Mouse (Mus musculus): ENCODE measurements around the gene Fth1. TPM values are rescaled to one million over a fixed set of nuclear protein-coding genes. Genes with fewer than 3 reads are reported as not detected.

Fth1 gene
- total and polyA plus RNA-seq, 3 experiments = 2,797 to 3,430 (median 2,956) TPM

DNA sequence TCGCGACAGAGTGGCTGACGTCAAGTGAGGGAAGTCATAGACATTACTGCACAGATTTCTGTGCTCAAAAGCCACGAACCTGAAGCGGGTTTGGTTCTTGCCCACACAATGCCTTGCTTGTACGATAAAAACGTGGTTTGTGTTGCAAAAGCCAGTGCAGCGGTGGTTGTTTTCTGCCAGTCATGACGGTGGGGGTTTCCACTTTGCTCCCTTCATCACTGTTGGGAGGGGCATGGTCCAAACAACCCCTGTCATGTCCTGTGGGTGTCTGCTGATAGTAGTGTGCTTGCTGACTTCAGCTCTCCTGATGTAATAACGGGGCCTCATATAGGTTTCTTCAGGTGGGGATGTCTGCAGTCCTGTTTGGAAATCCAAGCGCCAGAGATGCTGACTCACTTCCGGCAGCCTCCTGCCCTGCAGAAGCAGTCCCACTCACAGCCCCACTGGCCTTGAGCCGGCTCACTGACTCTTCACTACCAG is 41.5 kb upstream of the Fth1 start:
- TF ChIP-seq EP300 (IDR thresholded peaks at IDR 0.05; ENCODE audit: insufficient read depth, low read depth, low read length) (no peak), POLR2A (IDR thresholded peaks at IDR 0.05; ENCODE audit: insufficient read depth, low read depth, low read length) (no peak), CTCF (IDR thresholded peaks at IDR 0.05) (no peak)
- Histone ChIP-seq H3K4me3 (peak overlapping the region; percentile 16; the same call in 1 of the 2 replicates), H3K27me3 (ENCODE audit: control insufficient read depth, insufficient read depth, low read length) (no peaks in the 10 kb centered on the region), H3K36me3 (ENCODE audit: control insufficient read depth, insufficient read depth, low read length) (no peaks in the 10 kb centered on the region), H3K9ac (ENCODE audit: low read depth, low read length) (no peak overlapping the region), H3K79me2 (replicated peaks; ENCODE audit: control insufficient read depth, insufficient read depth, low read length) (no peaks in the 10 kb centered on the region), H3K4me1 (ENCODE audit: control insufficient read depth, insufficient read depth, low read length) (peaks cover 19% of the 10 kb centered on the region), H3K27ac (peak overlapping the region; percentile 40)
- intact Hi-C loops (cut with DNase I) = no loop called here
- DNase-seq = peak; percentile 58 to 73
- 40% methylated on average over 13 of the region's 13 CpGs for WGBS

DNA sequence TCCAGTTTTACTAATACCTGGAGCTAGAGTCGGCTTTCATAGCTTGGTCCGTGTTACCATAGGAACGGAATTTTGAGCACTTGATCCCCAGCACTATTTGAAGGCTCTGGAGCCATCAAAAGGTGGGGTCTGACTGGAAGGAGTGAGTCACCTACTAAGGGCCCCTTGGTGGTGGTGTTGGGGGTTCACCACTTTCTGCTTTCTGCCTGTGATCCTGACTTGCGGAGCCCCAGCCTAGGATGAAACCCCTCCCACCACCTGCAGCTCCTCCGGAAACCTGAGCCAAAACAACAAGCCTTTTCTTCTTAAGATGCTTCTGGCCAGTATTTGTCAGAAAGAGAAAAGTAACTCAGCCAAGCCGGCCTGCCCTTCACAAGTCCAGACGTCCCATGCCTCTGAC is 40.6 kb upstream of the Fth1 start:
- no peak for DNase-seq
- H3K9ac ChIP-seq (ENCODE audit: low read depth, low read length) = no peak overlapping the region
- H3K79me2 ChIP-seq (replicated peaks; ENCODE audit: control insufficient read depth, insufficient read depth, low read length) = no peaks in the 10 kb centered on the region
- WGBS = 90% methylated on average over 7 of the region's 7 CpGs
- TF ChIP-seq POLR2A (IDR thresholded peaks at IDR 0.05; ENCODE audit: insufficient read depth, low read depth, low read length) (no peak), CTCF (IDR thresholded peaks at IDR 0.05) (no peak), EP300 (IDR thresholded peaks at IDR 0.05; ENCODE audit: insufficient read depth, low read depth, low read length) (no peak)
- no peak overlapping the region for H3K27ac ChIP-seq
- intact Hi-C loops (cut with DNase I) = no loop called here
- H3K4me1 ChIP-seq (ENCODE audit: control insufficient read depth, insufficient read depth, low read length) = peaks cover 19% of the 10 kb centered on the region
- no peak overlapping the region for H3K4me3 ChIP-seq
- no peaks in the 10 kb centered on the region for H3K27me3 ChIP-seq (ENCODE audit: control insufficient read depth, insufficient read depth, low read length)
- no peaks in the 10 kb centered on the region for H3K36me3 ChIP-seq (ENCODE audit: control insufficient read depth, insufficient read depth, low read length)

DNA sequence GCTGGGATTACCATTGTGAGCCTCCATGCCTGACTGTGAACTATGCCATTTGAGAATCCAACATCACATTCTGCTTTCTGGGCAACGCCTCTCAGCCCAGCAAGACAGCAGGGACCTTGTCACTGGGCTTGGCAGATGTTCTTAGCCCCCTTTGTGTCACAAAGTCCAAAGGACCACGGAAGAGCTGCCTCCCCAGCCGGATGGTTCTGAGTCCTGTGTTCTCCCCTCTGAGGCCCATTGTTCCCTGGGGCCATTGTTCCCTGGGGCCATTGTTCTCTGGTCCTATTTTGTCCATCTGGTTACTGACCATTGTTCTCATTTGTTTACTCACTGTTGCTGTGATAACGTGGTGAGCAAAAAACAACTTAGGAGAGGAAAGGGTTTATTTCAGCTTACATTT is 39.5 kb upstream of the Fth1 start:
- Histone ChIP-seq H3K36me3 (ENCODE audit: control insufficient read depth, insufficient read depth, low read length) (no peaks in the 10 kb centered on the region), H3K9ac (ENCODE audit: low read depth, low read length) (no peak overlapping the region), H3K4me3 (no peak overlapping the region), H3K27me3 (ENCODE audit: control insufficient read depth, insufficient read depth, low read length) (no peaks in the 10 kb centered on the region), H3K27ac (no peak overlapping the region), H3K79me2 (replicated peaks; ENCODE audit: control insufficient read depth, insufficient read depth, low read length) (no peaks in the 10 kb centered on the region), H3K4me1 (ENCODE audit: control insufficient read depth, insufficient read depth, low read length) (peaks cover 14% of the 10 kb centered on the region)
- no peak for TF ChIP-seq CTCF (IDR thresholded peaks at IDR 0.05)
- TF ChIP-seq POLR2A (IDR thresholded peaks at IDR 0.05; ENCODE audit: insufficient read depth, low read depth, low read length) = no peak
- no peak for TF ChIP-seq EP300 (IDR thresholded peaks at IDR 0.05; ENCODE audit: insufficient read depth, low read depth, low read length)
- intact Hi-C loops (cut with DNase I) = no loop called here
- WGBS = 50% methylated on average over 4 of the region's 4 CpGs
- DNase-seq = no peak

DNA sequence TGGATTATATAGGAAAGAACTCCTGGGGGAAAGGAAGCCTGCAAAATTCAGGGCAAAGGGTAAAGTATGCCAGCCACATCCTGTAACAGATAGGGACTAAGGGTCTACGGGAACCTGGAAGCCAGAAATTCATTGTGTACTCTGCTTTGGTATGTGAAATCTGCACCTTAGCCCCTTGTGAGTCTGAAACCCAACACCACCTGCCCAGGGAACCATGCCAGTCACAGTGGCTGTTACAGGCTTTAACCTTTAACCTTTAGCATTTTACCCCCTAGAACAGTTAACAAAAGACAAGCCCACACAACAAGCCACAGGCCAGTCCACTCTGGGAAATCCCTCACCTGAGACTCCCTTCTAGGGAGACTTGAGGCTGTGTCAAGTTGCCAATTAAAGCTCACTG is 38.6 kb upstream of the Fth1 start:
- no peak for DNase-seq
- Histone ChIP-seq H3K27ac (no peak overlapping the region; the same call in 1 of the 2 replicates), H3K4me1 (ENCODE audit: control insufficient read depth, insufficient read depth, low read length) (peaks cover 14% of the 10 kb centered on the region), H3K79me2 (replicated peaks; ENCODE audit: control insufficient read depth, insufficient read depth, low read length) (no peaks in the 10 kb centered on the region), H3K9ac (ENCODE audit: low read depth, low read length) (no peak overlapping the region), H3K27me3 (ENCODE audit: control insufficient read depth, insufficient read depth, low read length) (no peaks in the 10 kb centered on the region), H3K36me3 (ENCODE audit: control insufficient read depth, insufficient read depth, low read length) (no peaks in the 10 kb centered on the region), H3K4me3 (no peak overlapping the region)
- intact Hi-C loops (cut with DNase I) = no loop called here
- TF ChIP-seq POLR2A (IDR thresholded peaks at IDR 0.05; ENCODE audit: insufficient read depth, low read depth, low read length) = no peak
- no peak for TF ChIP-seq CTCF (IDR thresholded peaks at IDR 0.05)
- TF ChIP-seq EP300 (IDR thresholded peaks at IDR 0.05; ENCODE audit: insufficient read depth, low read depth, low read length) = no peak
- WGBS = 70% methylated on average over 1 of the region's 1 CpGs

DNA sequence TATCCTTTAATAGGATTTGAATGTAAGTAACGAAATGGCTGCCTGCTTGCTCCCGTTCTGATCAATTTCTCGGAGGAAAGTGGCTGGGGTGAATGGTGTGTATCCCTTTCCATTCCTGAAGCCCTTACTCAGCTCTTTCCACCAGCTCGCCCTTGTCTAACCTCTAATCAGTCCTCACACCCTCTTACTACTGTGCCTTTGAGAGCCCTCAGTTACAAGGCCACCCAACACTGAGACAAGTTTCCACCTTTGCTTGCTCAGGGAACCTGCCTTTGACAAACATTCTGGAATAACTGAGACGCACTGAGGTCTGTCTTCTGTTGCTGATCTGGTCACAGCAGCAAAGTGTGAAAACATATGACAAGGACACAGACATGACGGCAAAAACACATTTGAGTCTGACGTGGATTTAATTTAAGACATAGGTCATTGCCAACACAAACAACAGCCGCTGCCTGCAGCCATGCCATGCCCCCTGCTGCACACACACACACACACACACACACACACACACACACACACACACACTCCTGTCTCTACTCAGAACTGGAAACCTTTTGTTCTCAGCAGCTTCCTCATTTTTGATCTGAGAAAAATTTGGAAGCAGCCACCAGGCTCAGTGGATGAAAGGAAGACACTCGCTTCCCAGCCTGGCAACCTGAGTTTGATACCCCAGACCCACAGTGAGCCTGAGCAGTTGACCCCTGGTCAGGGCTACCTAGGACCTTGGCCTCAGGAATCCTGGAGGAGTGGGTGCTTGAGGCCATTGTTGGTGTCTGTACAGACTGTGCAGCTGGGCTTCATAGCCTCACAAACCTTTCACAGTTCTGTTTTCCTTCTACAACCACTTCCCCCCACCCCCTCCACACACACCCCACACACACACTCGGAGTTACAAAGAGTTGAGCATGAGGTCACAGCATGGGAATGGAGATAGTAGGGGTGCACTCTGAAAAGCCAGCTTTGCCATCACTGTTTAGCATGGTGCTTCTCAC is 37.6 kb upstream of the Fth1 start:
- H3K4me1 ChIP-seq (ENCODE audit: control insufficient read depth, insufficient read depth, low read length) = peaks cover 18% of the 10 kb centered on the region
- 39% methylated on average over 10 of the region's 10 CpGs for WGBS
- intact Hi-C loops (cut with DNase I) = no loop called here
- no peaks in the 10 kb centered on the region for H3K27me3 ChIP-seq (ENCODE audit: control insufficient read depth, insufficient read depth, low read length)
- peak in 1 of 2 experiments; percentile 38 for DNase-seq
- H3K27ac ChIP-seq = peak overlapping the region; percentile 12; the same call in 1 of the 2 replicates
- no peak overlapping the region for H3K9ac ChIP-seq (ENCODE audit: low read depth, low read length)
- no peaks in the 10 kb centered on the region for H3K79me2 ChIP-seq (replicated peaks; ENCODE audit: control insufficient read depth, insufficient read depth, low read length)
- TF ChIP-seq POLR2A (IDR thresholded peaks at IDR 0.05; ENCODE audit: insufficient read depth, low read depth, low read length) = no peak
- TF ChIP-seq CTCF (IDR thresholded peaks at IDR 0.05) = no peak
- no peaks in the 10 kb centered on the region for H3K36me3 ChIP-seq (ENCODE audit: control insufficient read depth, insufficient read depth, low read length)
- H3K4me3 ChIP-seq = no peak overlapping the region

All from heart, adult 2 months (tissue).